Mouse (Mus musculus): ENCODE results near the gene Hmgcr. TPM values are rescaled to one million over a fixed set of nuclear protein-coding genes. Genes with fewer than 3 reads are reported as not detected.

Hmgcr gene
- polyA plus RNA-seq, 1 experiment from 2014 or later = 158 TPM

DNA sequence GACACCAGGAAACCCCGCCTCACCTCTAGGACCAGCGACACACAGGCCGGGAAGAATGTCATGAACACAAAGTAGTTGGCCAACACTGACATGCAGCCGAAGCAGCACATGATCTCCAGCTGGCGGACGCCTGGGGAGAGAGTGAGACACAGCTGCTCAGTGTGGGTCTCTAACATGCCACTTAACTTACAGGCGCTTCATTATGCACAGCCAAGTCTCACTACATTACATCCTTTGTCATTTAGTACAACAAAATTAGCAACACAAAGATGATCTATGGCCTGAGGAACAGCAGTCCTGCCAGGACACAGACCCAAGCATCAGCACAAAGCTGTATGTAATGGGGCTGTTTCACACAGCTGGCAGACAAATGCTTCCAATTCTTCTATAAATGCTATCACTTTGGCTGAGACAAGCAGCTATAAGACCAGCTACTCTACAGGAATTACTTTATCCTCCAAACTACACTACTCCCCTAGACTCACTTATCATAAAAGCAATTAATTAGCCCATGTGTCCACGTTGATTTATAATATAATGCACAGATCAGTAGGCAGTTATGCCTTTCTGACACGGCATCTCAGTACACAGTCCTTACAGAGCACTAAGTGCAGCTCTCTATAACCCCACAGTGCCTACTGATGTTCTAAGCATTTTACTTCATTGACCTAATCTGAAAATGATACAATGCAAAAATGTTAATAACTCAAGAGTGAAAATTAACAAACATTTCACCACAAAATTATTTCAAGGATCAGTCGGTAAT, 10.5 kb downstream of the Hmgcr start:
- no peak overlapping the region for H3K4me2 ChIP-seq
- H3K27ac ChIP-seq = peak overlapping the region; percentile 35; the same call in 1 of the 2 replicates
- H3K36me3 ChIP-seq = peaks cover 94% of the 10 kb centered on the region
- ATAC-seq (ENCODE audit: low FRiP score) = peak; percentile 81; the same call in 1 of the 2 replicates
- H3K9me3 ChIP-seq = no peaks in the 10 kb centered on the region
- peaks cover 12% of the 10 kb centered on the region for H3K4me1 ChIP-seq (replicated peaks)
- H3K27me3 ChIP-seq = no peaks in the 10 kb centered on the region
- WGBS = 33% methylated on average over 10 of the region's 10 CpGs
- H3K9ac ChIP-seq = no peak overlapping the region
- no peak overlapping the region for H3K4me3 ChIP-seq

DNA sequence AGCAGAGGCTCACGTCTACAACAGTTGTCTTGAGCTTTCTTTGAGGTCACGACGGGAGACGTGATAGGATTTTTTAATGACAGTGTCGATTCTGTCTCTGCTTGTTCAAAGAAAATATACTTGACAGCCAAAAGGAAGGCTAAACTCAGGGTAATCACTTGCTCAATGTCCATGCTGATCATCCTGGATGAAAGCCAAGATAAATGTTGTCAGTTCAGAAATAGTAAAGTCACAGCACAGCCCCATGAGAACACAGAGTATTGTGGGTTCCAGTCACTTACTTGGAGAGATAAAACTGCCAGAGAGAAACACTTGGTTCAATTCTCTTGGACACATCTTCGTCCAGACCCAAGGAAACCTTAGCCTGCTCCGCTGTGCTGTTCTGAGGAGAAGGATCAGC, 11.8 kb downstream of the Hmgcr start:
- H3K4me2 ChIP-seq = no peak overlapping the region

DNA sequence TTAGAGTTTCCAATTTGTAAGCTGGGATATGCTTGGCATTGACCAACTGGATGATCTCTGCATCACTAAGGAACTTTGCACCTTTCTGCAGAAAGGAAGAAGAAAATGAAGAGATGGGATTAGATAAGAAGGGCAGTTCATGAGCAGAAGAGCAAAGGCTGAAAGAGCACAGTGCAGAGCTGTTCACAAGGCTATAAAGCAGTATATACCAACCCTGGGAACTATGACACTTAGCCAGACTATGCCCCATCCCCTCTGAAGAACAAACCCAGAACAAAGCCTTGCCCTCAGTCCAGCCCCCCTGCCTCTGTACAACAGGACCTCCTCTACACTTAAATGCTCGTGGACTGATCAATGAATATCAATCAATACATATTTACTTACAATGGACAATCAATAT, 14.1 kb downstream of the Hmgcr start:
- Histone ChIP-seq H3K36me3 (peaks cover 92% of the 10 kb centered on the region), H3K9ac (no peak overlapping the region), H3K27ac (no peak overlapping the region), H3K27me3 (no peaks in the 10 kb centered on the region), H3K4me1 (replicated peaks) (peaks cover 12% of the 10 kb centered on the region), H3K9me3 (no peaks in the 10 kb centered on the region), H3K4me2 (no peak overlapping the region), H3K4me3 (no peak overlapping the region)
- ATAC-seq (ENCODE audit: low FRiP score) = no peak
- 71% methylated on average over 1 of the region's 1 CpGs for WGBS

More for the DNA sequence above, 11.8 kb downstream of the Hmgcr start:
- Histone ChIP-seq H3K4me3 (no peak overlapping the region), H3K4me1 (replicated peaks) (peaks cover 12% of the 10 kb centered on the region), H3K9me3 (no peaks in the 10 kb centered on the region), H3K27ac (no peak overlapping the region), H3K27me3 (no peaks in the 10 kb centered on the region), H3K9ac (no peak overlapping the region), H3K36me3 (peaks cover 94% of the 10 kb centered on the region)
- 85% methylated on average over 7 of the region's 7 CpGs for WGBS
- ATAC-seq (ENCODE audit: low FRiP score) = no peak

DNA sequence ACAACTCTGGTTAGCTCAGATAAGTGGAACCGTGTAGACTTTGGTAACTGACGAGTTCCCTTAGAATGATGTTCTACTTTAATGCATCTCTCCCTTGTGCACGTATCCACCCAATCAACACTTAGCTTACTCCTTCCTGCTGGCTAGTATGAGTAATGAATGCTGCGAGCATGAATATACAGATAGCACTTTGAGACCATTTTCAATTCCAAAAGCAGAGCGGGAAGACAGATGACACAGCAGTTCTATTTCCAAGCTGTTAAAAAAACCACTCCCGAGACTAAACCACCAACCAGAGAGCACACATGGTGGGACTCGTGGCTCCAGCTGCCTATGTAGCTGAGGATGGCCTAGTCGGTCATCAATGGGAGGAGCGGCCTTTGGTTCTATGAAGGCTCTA, 17.7 kb downstream of the Hmgcr start:
- Histone ChIP-seq H3K9ac (no peak overlapping the region), H3K4me3 (no peak overlapping the region), H3K9me3 (no peaks in the 10 kb centered on the region), H3K4me2 (no peak overlapping the region), H3K27ac (no peak overlapping the region), H3K27me3 (no peaks in the 10 kb centered on the region), H3K4me1 (replicated peaks) (no peaks in the 10 kb centered on the region), H3K36me3 (peaks cover 93% of the 10 kb centered on the region)
- WGBS = 93% methylated on average over 9 of the region's 9 CpGs
- no peak for ATAC-seq (ENCODE audit: low FRiP score)

DNA sequence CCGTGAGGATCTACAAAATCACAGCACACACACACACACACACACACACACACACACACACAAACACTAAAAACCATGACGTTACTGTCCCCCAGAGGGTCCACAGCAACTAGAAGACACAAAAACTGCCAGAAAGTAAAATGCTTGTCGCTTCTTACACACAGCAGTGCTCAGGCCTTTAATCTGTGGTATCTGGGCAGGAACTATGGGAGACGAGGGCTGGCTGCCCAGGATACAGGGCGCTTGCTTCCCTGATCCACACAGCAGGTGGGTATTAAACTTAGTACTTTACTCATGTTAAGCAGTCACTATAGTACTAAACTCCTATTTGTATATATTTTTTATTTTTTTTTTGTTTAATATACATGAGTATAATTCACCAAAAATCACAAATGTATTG, 24.9 kb downstream of the Hmgcr start:
- no peak overlapping the region for H3K9ac ChIP-seq
- H3K4me3 ChIP-seq = no peak overlapping the region
- no peak overlapping the region for H3K27ac ChIP-seq
- peaks cover 33% of the 10 kb centered on the region for H3K36me3 ChIP-seq
- H3K4me1 ChIP-seq (replicated peaks) = no peaks in the 10 kb centered on the region
- no peak for ATAC-seq (ENCODE audit: low FRiP score)
- no peak overlapping the region for H3K4me2 ChIP-seq
- WGBS = 63% methylated on average over 5 of the region's 5 CpGs
- H3K9me3 ChIP-seq = no peaks in the 10 kb centered on the region
- no peaks in the 10 kb centered on the region for H3K27me3 ChIP-seq

DNA sequence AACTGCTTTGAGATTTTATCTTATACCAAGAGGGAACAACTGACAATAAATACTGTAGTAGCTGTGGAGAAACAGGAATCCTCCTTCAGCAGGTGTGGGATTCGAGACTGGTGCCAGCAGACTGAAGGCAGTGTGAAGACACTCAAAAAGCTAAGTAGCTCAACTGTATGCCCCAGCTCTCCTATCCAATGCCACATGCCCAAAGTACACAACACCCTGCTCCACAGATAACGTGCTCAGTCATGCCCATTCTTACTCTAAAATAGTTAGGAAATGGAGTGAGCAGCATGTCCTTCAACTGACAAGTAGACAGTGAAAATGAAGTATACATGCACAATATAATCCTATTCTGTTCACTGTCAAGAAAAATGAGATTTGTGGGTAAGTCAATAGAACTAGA, 26.6 kb downstream of the Hmgcr start:
- no peak overlapping the region for H3K27ac ChIP-seq
- H3K4me3 ChIP-seq = no peak overlapping the region
- WGBS = 85% methylated on average over 2 of the region's 2 CpGs
- ATAC-seq (ENCODE audit: low FRiP score) = no peak
- no peak overlapping the region for H3K4me2 ChIP-seq
- no peaks in the 10 kb centered on the region for H3K9me3 ChIP-seq
- no peak overlapping the region for H3K9ac ChIP-seq
- peaks cover 27% of the 10 kb centered on the region for H3K36me3 ChIP-seq
- H3K27me3 ChIP-seq = no peaks in the 10 kb centered on the region
- no peaks in the 10 kb centered on the region for H3K4me1 ChIP-seq (replicated peaks)

DNA sequence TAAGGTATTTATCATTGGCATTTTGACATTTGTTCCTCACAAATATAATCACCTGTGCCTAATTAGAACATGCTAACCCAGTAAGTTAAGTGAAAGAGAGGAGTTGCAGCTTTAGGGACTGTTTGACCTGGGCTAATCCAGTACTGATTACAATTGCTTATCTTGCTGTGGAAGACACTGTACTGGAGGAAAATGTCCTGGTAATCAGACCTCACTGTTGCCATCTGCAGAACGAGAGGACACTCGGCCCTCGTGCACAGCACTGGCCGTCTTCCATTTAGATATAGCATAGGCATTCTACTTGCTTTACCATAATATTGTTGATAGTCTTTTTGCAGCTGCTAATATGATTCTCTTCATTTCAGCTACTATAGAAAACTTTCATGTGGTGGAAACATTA, 40.3 kb downstream of the Hmgcr start:
- Histone ChIP-seq H3K4me2 (no peak overlapping the region), H3K36me3 (peaks cover 40% of the 10 kb centered on the region), H3K27me3 (no peaks in the 10 kb centered on the region), H3K27ac (no peak overlapping the region), H3K9me3 (no peaks in the 10 kb centered on the region), H3K4me1 (replicated peaks) (no peaks in the 10 kb centered on the region), H3K4me3 (no peak overlapping the region), H3K9ac (no peak overlapping the region)
- no peak for ATAC-seq (ENCODE audit: low FRiP score)
- WGBS = 92% methylated on average over 4 of the region's 4 CpGs

DNA sequence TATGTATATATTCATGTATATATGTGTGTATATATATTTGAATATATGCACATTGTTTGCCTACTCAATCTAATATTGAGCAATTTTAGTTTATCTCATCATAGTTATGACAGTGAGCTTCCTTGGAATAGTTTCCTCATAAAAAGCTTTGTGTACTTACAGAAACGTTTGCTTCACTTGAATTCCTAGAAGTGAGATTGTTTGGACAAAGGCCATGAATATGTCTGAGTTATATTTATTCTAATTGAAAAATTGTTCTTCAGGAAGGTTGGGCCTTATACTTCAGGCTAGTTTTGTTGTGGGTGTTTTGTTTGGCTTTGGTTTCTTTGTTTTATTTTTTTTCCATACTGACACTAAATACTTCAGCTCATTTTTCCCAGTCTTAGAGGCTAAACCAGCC, 49.8 kb downstream of the Hmgcr start:
- Histone ChIP-seq H3K27me3 (no peaks in the 10 kb centered on the region), H3K4me2 (no peak overlapping the region), H3K4me1 (replicated peaks) (no peaks in the 10 kb centered on the region), H3K9ac (no peak overlapping the region), H3K36me3 (peaks cover 22% of the 10 kb centered on the region; the same call in 1 of the 2 replicates), H3K4me3 (no peak overlapping the region), H3K9me3 (no peaks in the 10 kb centered on the region), H3K27ac (no peak overlapping the region)
- no peak for ATAC-seq (ENCODE audit: low FRiP score)
- 77% methylated on average over 1 of the region's 1 CpGs for WGBS

DNA sequence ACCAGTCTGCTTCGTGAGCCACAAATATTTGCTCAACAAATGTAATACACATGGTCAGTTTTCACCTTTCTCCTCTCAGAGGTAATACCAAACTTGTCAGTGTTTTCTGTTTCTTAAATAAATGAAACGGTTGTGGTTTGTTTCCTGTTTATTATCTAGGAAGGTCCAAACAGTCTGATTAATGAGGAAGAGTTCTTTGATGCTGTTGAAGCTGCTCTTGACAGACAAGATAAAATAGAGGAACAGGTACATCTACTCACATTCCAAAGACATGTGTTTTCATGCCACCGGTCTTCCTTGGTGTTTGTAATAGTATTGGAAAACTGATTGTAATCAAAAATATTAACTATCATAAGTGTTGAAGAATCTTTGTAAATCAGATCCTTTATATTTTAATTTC, 56.1 kb downstream of the Hmgcr start:
- Histone ChIP-seq H3K9me3 (no peaks in the 10 kb centered on the region), H3K27me3 (no peaks in the 10 kb centered on the region), H3K4me2 (no peak overlapping the region), H3K9ac (no peak overlapping the region), H3K4me1 (replicated peaks) (no peaks in the 10 kb centered on the region), H3K4me3 (no peak overlapping the region), H3K36me3 (peaks cover 32% of the 10 kb centered on the region), H3K27ac (no peak overlapping the region)
- WGBS = 95% methylated on average over 3 of the region's 3 CpGs
- ATAC-seq (ENCODE audit: low FRiP score) = no peak

DNA sequence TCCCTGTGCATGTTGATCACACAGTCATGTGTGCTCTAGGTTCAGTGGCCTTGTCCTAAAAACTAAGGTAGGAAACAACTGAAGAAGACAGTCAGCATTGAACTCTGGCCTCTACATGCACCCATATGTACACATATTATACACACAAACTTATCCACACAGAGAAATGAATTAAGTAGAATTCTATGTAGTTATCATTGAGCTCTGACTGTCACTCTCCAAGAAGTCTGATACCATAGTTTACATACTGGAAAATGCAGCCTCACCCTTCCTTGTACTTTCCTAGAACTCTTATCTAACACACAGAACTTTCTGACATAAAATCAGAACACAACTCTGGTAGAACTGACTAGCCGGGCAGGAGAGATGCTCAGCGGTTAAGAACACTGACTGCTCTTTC, 66.5 kb downstream of the Hmgcr start:
- no peaks in the 10 kb centered on the region for H3K27me3 ChIP-seq
- ATAC-seq (ENCODE audit: low FRiP score) = no peak
- 95% methylated on average over 2 of the region's 2 CpGs for WGBS

DNA sequence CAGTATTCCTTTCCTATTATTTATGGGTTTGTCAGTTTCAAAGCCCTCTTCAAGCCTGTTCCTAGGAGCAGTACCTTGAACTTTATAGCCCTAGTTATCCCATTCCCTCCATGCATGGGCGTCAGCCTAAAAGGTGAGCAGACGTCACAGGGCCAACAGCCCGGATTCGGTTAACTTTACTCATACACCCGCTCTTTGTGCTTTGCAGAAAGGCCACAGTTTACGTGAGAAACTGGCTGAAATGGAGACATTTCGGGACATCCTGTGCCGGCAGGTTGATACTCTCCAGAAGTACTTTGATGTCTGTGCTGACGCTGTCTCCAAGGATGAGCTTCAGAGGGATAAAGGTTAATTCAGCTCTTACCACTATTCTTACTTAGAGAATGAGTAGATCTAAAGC, 71.6 kb downstream of the Hmgcr start:
- H3K4me3 ChIP-seq = no peak overlapping the region
- no peak overlapping the region for H3K9ac ChIP-seq
- H3K27ac ChIP-seq = no peak overlapping the region
- peaks cover 3% of the 10 kb centered on the region for H3K4me1 ChIP-seq (replicated peaks)
- H3K9me3 ChIP-seq = no peaks in the 10 kb centered on the region
- H3K36me3 ChIP-seq = peaks cover 15% of the 10 kb centered on the region
- H3K27me3 ChIP-seq = no peaks in the 10 kb centered on the region
- no peak overlapping the region for H3K4me2 ChIP-seq
- WGBS = 96% methylated on average over 9 of the region's 9 CpGs
- no peak for ATAC-seq (ENCODE audit: low FRiP score)

More for the DNA sequence above, 66.5 kb downstream of the Hmgcr start:
- Histone ChIP-seq H3K9ac (no peak overlapping the region), H3K36me3 (peaks cover 38% of the 10 kb centered on the region), H3K4me3 (no peak overlapping the region), H3K4me2 (no peak overlapping the region), H3K9me3 (no peaks in the 10 kb centered on the region), H3K27ac (no peak overlapping the region), H3K4me1 (replicated peaks) (no peaks in the 10 kb centered on the region)

Measured in hindbrain, embryonic 13.5 days (tissue).